Mouse (Mus musculus) CH12.LX (cell line): ENCODE measurements around the gene 2900026A02Rik.

ENCODE experiments used
- E2F4 ChIP-seq: IDR thresholded peaks from 2 replicates; pipeline ENCODE4 v1.6.1; 2011; ENCODE audit warnings: low read depth, low read length, improper control_type of control experiment; ENCODE audit not compliant: insufficient replicate concordance
- MYC ChIP-seq: IDR thresholded peaks from 2 replicates; pipeline ENCODE4 v1.6.1; 2011; ENCODE audit warnings: low read depth, mild to moderate bottlenecking, improper control_type of control experiment, low read length
- NELFE ChIP-seq: IDR thresholded peaks from 2 replicates; pipeline ENCODE4 v1.6.1; 2011; ENCODE audit warnings: low read depth, low read length, improper control_type of control experiment
- POLR2A ChIP-seq: IDR thresholded peaks from 2 replicates; pipeline ENCODE4 v1.6.1; 2011; ENCODE audit warnings: low read depth, mild to moderate bottlenecking, improper control_type of control experiment, low read length
- POLR2AphosphoS2 ChIP-seq: IDR thresholded peaks from 2 replicates; pipeline ENCODE4 v1.6.1; 2011; ENCODE audit warnings: low read depth, low read length, improper control_type of control experiment
- USF1 ChIP-seq: IDR thresholded peaks from 2 replicates; pipeline ENCODE4 v1.6.1; 2014; ENCODE audit warnings: low read depth, mild to moderate bottlenecking, inconsistent platforms, low read length, improper control_type of control experiment

GRCm38 (mm10) chr5:113195451-113195850, 25.6 kb downstream of the 2900026A02Rik start:
- no peak for TF ChIP-seq USF1
- no peak for TF ChIP-seq E2F4
- TF ChIP-seq MYC = no peak
- no peak for TF ChIP-seq NELFE
- no peak for TF ChIP-seq POLR2A
- TF ChIP-seq POLR2AphosphoS2 = no peak
